Mouse (Mus musculus) midbrain, embryonic 11.5 days (tissue): ENCODE measurements around the gene Slc45a1. TPM values are rescaled to one million over a fixed set of nuclear protein-coding genes. Genes with fewer than 3 reads are reported as not detected.
"Not testable (repeated sequence)": the region's sequence is repeated elsewhere in the genome, so short reads cannot be mapped to it uniquely, and the experiment has no call there.

Source experiments
- ATAC-seq: fragments of 200-750 bp; cut with Nextera tagmentation; 2 replicates; pipeline ENCODE4 v1.8.0; 2017; ENCODE audit warnings: moderate TSS enrichment, moderate library complexity; ENCODE audit not compliant: low FRiP score
- DNase-seq: peaks from one replicate; pipeline ENCODE4 v3.0.0; 2015; ENCODE audit warnings: low spot score; ENCODE audit errors: missing footprints
- H3K27ac ChIP-seq: fragments of 300-500 bp; sonication (generic); 2 replicates; pipeline ENCODE4 v1.5.1; 2014; ENCODE audit warnings: low read depth, low read length
- H3K27me3 ChIP-seq: fragments of 300-500 bp; sonication (generic); 2 replicates; pipeline ENCODE4 v1.6.1; 2014; ENCODE audit warnings: mild to moderate bottlenecking, low read length, moderate library complexity, mixed read lengths; ENCODE audit not compliant: control insufficient read depth, insufficient read depth
- H3K36me3 ChIP-seq: fragments of 300-500 bp; sonication (generic); 2 replicates; pipeline ENCODE4 v1.6.1; 2014; ENCODE audit warnings: mild to moderate bottlenecking, low read length, moderate library complexity, mixed read lengths; ENCODE audit not compliant: control insufficient read depth, insufficient read depth
- H3K4me1 ChIP-seq: fragments of 300-500 bp; sonication (generic); 2 replicates; pipeline ENCODE4 v1.6.1; 2014; ENCODE audit warnings: low read length; ENCODE audit not compliant: control insufficient read depth, insufficient read depth
- H3K4me2 ChIP-seq: fragments of 300-500 bp; sonication (generic); 2 replicates; pipeline ENCODE4 v1.6.1; 2014; ENCODE audit warnings: mild to moderate bottlenecking, moderate library complexity
- H3K4me3 ChIP-seq: fragments of 300-500 bp; sonication (generic); 2 replicates; pipeline ENCODE4 v1.5.1; 2014; ENCODE audit warnings: low read depth, low read length
- H3K9ac ChIP-seq: fragments of 300-500 bp; sonication (generic); 2 replicates; pipeline ENCODE4 v1.6.1; 2014; ENCODE audit warnings: low read length
- H3K9me3 ChIP-seq: fragments of 300-500 bp; sonication (generic); 2 replicates; pipeline ENCODE4 v1.6.1; 2016; ENCODE audit warnings: low read length; ENCODE audit not compliant: control insufficient read depth
- WGBS: fragments of 180-500 bp; shearing (Covaris S2); extraction: QIAGEN DNeasy Blood & Tissue Kit; methylation state at CpG from one replicate; pipeline ENCODE4 v1.1.7; 2014; 5-methylcytosine and 5-hydroxymethylcytosine counted together
- polyA plus RNA-seq: library from polyadenylated mRNA; unstranded; fragments of >200 nt; fragmentation: Nextera tagmentation; extraction: Ambion mirVana; gene quantifications from 2 replicates; pipeline ENCODE4 v1.2.1, GENCODE M21; 2014

Gene Slc45a1
- polyA plus RNA-seq, 1 experiment from 2014 or later = 4.7 TPM

GRCm38 (mm10) chr4:150603366-150604061 is 48.5 kb downstream of the Slc45a1 start:
- 93% methylated on average over 1 of the region's 1 CpGs for WGBS
- Histone ChIP-seq H3K4me1 (peaks cover 30% of the 10 kb centered on the region), H3K27ac (no peak overlapping the region), H3K9me3 (no peaks in the 10 kb centered on the region), H3K27me3 (no peaks in the 10 kb centered on the region), H3K36me3 (no peaks in the 10 kb centered on the region), H3K4me3 (no peak overlapping the region), H3K4me2 (no peak overlapping the region), H3K9ac (no peak overlapping the region)
- ATAC-seq (no peak), DNase-seq (no peak)

- no peak overlapping the region for H3K4me3 ChIP-seq
- DNase-seq (no peak), ATAC-seq (no peak)
- 85% methylated on average over 10 of the region's 10 CpGs for WGBS
- peaks cover 19% of the 10 kb centered on the region for H3K4me1 ChIP-seq
- H3K36me3 ChIP-seq = no peaks in the 10 kb centered on the region
- no peak overlapping the region for H3K27ac ChIP-seq
- no peak overlapping the region for H3K4me2 ChIP-seq
- H3K9me3 ChIP-seq = no peaks in the 10 kb centered on the region
- H3K9ac ChIP-seq = no peak overlapping the region
- no peaks in the 10 kb centered on the region for H3K27me3 ChIP-seq
Measured at GRCm38 (mm10) chr4:150601489-150601888, 50.5 kb downstream of the Slc45a1 start.

GRCm38 (mm10) chr4:150600503-150600902 is 51.5 kb downstream of the Slc45a1 start:
- H3K36me3 ChIP-seq, DNase-seq, H3K27me3 ChIP-seq, H3K4me3 ChIP-seq, H3K27ac ChIP-seq, H3K9ac ChIP-seq, ATAC-seq, H3K4me1 ChIP-seq, H3K9me3 ChIP-seq, H3K4me2 ChIP-seq: not testable (repeated sequence)
- WGBS = 88% methylated on average over 2 of the region's 2 CpGs

GRCm38 (mm10) chr4:150599119-150599992 is 52.6 kb downstream of the Slc45a1 start:
- Histone ChIP-seq H3K9ac (no peak overlapping the region), H3K4me1 (peaks cover 4% of the 10 kb centered on the region), H3K4me2 (no peak overlapping the region), H3K27ac (no peak overlapping the region; the same call in 1 of the 2 replicates), H3K9me3 (no peaks in the 10 kb centered on the region), H3K4me3 (no peak overlapping the region), H3K27me3 (no peaks in the 10 kb centered on the region), H3K36me3 (no peaks in the 10 kb centered on the region)
- WGBS = 80% methylated on average over 3 of the region's 3 CpGs
- DNase-seq (no peak), ATAC-seq (no peak)

GRCm38 (mm10) chr4:150598686-150599085 is 53.3 kb downstream of the Slc45a1 start:
- Histone ChIP-seq H3K4me3 (no peak overlapping the region), H3K4me2 (no peak overlapping the region), H3K36me3 (no peaks in the 10 kb centered on the region), H3K4me1 (no peaks in the 10 kb centered on the region), H3K27me3 (no peaks in the 10 kb centered on the region), H3K9me3 (no peaks in the 10 kb centered on the region), H3K27ac (no peak overlapping the region), H3K9ac (no peak overlapping the region)
- 78% methylated on average over 1 of the region's 1 CpGs for WGBS
- ATAC-seq = no peak
- DNase-seq = no peak

GRCm38 (mm10) chr4:150595991-150596390 is 56.0 kb downstream of the Slc45a1 start:
- no peaks in the 10 kb centered on the region for H3K4me1 ChIP-seq
- DNase-seq (no peak), ATAC-seq (no peak)
- H3K27me3 ChIP-seq = no peaks in the 10 kb centered on the region
- H3K4me2 ChIP-seq = no peak overlapping the region
- H3K9me3 ChIP-seq = no peaks in the 10 kb centered on the region
- no peak overlapping the region for H3K4me3 ChIP-seq
- H3K27ac ChIP-seq = no peak overlapping the region
- no peak overlapping the region for H3K9ac ChIP-seq
- 92% methylated on average over 5 of the region's 5 CpGs for WGBS
- H3K36me3 ChIP-seq = no peaks in the 10 kb centered on the region

- H3K4me1 ChIP-seq = no peaks in the 10 kb centered on the region; the same call in 1 of the 2 replicates
- H3K36me3 ChIP-seq = no peaks in the 10 kb centered on the region
- no peak overlapping the region for H3K9ac ChIP-seq
- H3K27ac ChIP-seq = no peak overlapping the region
- no peak overlapping the region for H3K4me2 ChIP-seq
- no peaks in the 10 kb centered on the region for H3K9me3 ChIP-seq
- DNase-seq (no peak), ATAC-seq (no peak)
- no peaks in the 10 kb centered on the region for H3K27me3 ChIP-seq
- no peak overlapping the region for H3K4me3 ChIP-seq
- whole genome bisulfite sequencing = 79% methylated on average over 3 of the region's 3 CpGs
Measured at GRCm38 (mm10) chr4:150595071-150595470, 56.9 kb downstream of the Slc45a1 start.

- no peak overlapping the region for H3K4me2 ChIP-seq
- H3K27me3 ChIP-seq = no peaks in the 10 kb centered on the region
- ATAC-seq (no peak), DNase-seq (no peak)
- no peak overlapping the region for H3K9ac ChIP-seq
- no peak overlapping the region for H3K4me3 ChIP-seq
- H3K4me1 ChIP-seq = no peaks in the 10 kb centered on the region; the same call in 1 of the 2 replicates
- no peaks in the 10 kb centered on the region for H3K9me3 ChIP-seq
- 95% methylated on average over 4 of the region's 4 CpGs for WGBS
- H3K27ac ChIP-seq = no peak overlapping the region
- no peaks in the 10 kb centered on the region for H3K36me3 ChIP-seq
Measured at GRCm38 (mm10) chr4:150594298-150594829, 57.6 kb downstream of the Slc45a1 start.
